Mouse (Mus musculus): ENCODE measurements around the gene Kpna7.
"Not testable (repeated sequence)": the region's sequence is repeated elsewhere in the genome, so short reads cannot be mapped to it uniquely, and the experiment has no call there.

DNA sequence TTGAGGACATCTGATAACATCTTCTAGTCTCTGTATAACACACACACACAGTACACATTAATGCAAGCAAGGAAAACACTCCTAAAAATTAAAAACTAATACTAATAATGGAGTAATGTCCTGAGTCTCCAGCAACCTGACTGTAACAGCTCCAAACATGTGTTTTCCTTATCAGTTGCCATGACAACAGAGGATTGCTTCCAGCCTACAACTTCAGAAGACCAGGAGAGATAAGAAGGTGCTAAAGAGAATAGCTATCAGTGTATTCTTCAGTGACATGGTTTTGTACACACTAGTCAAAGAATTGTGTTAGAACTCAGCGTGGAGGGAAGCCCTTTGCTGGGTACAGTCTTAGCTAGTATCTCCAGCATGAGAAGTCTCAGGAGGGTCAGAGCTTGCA is 63.1 kb downstream of the Kpna7 start:
- not testable (repeated sequence) for TF ChIP-seq POLR2A (IDR thresholded peaks at IDR 0.05; ENCODE audit: insufficient read depth, low read length); CTCF (IDR thresholded peaks at IDR 0.05; ENCODE audit: low read depth, low read length); EP300 (IDR thresholded peaks at IDR 0.05; ENCODE audit: insufficient read depth, low read depth, low read length)
